Mouse (Mus musculus) stomach, postnatal 0 days (tissue): ENCODE data around the gene Tnk1. TPM values are rescaled to one million over a fixed set of nuclear protein-coding genes. Genes with fewer than 3 reads are reported as not detected.

Source experiments
- ATAC-seq: fragments of 200-750 bp; cut with Nextera tagmentation; 2 replicates; pipeline ENCODE4 v1.8.0; 2017; ENCODE audit not compliant: low FRiP score, low TSS enrichment
- DNase-seq: peaks from one replicate; pipeline ENCODE4 v3.0.0-alpha.2; 2016; ENCODE audit warnings: low spot score
- H3K27ac ChIP-seq: fragments of 300-500 bp; sonication (generic); replicated peaks from 2 replicates; pipeline ENCODE4 v1.5.1; 2014; ENCODE audit warnings: mild to moderate bottlenecking, control low read depth
- H3K27me3 ChIP-seq: fragments of 300-500 bp; sonication (generic); 2 replicates; pipeline ENCODE4 v1.6.1; 2014; ENCODE audit warnings: low read length; ENCODE audit not compliant: control insufficient read depth, insufficient read depth
- H3K36me3 ChIP-seq: fragments of 300-500 bp; sonication (generic); 2 replicates; pipeline ENCODE4 v1.6.1; 2014; ENCODE audit warnings: low read length, mixed read lengths; ENCODE audit not compliant: control insufficient read depth, insufficient read depth
- H3K4me1 ChIP-seq: fragments of 300-500 bp; sonication (generic); replicated peaks from 2 replicates; pipeline ENCODE4 v1.6.1; 2014; ENCODE audit warnings: antibody characterized with exemption; ENCODE audit not compliant: control insufficient read depth, insufficient read depth
- H3K4me2 ChIP-seq: fragments of 300-500 bp; sonication (generic); replicated peaks from 2 replicates; pipeline ENCODE4 v1.6.1; 2014; ENCODE audit warnings: low read depth, mild to moderate bottlenecking, control low read depth, moderate library complexity
- H3K4me3 ChIP-seq: fragments of 300-500 bp; sonication (generic); 2 replicates; pipeline ENCODE4 v1.5.1; 2014; ENCODE audit warnings: low read depth, low read length, control low read depth
- H3K9ac ChIP-seq: fragments of 300-500 bp; sonication (generic); 2 replicates; pipeline ENCODE4 v1.6.1; 2014; ENCODE audit warnings: mild to moderate bottlenecking, low read length, control low read depth, mixed read lengths
- H3K9me3 ChIP-seq: fragments of 300-500 bp; sonication (generic); 2 replicates; pipeline ENCODE4 v1.6.1; 2016; ENCODE audit warnings: low read length; ENCODE audit not compliant: control insufficient read depth
- CTCF ChIP-seq: IDR thresholded peaks from 2 replicates; pipeline ENCODE4 v1.5.1; 2016; ENCODE audit warnings: antibody characterized with exemption, low read depth, mild to moderate bottlenecking, moderate library complexity
- EP300 ChIP-seq: optimal IDR thresholded peaks from 2 replicates; pipeline ENCODE3; 2016; ENCODE audit warnings: antibody characterized with exemption
- WGBS: fragments of 180-500 bp; shearing (Covaris S2); extraction: QIAGEN DNeasy Blood & Tissue Kit; methylation state at CpG from one replicate; pipeline ENCODE4 v1.1.7; 2014; 5-methylcytosine and 5-hydroxymethylcytosine counted together
- polyA plus RNA-seq: library from polyadenylated mRNA; unstranded; fragments of >200 nt; fragmentation: Nextera tagmentation; extraction: Ambion mirVana; gene quantifications from 2 replicates; pipeline ENCODE4 v1.2.1, GENCODE M21; 2015

The Tnk1 gene
- polyA plus RNA-seq, 1 experiment from 2014 or later, result 12.3 TPM

DNA sequence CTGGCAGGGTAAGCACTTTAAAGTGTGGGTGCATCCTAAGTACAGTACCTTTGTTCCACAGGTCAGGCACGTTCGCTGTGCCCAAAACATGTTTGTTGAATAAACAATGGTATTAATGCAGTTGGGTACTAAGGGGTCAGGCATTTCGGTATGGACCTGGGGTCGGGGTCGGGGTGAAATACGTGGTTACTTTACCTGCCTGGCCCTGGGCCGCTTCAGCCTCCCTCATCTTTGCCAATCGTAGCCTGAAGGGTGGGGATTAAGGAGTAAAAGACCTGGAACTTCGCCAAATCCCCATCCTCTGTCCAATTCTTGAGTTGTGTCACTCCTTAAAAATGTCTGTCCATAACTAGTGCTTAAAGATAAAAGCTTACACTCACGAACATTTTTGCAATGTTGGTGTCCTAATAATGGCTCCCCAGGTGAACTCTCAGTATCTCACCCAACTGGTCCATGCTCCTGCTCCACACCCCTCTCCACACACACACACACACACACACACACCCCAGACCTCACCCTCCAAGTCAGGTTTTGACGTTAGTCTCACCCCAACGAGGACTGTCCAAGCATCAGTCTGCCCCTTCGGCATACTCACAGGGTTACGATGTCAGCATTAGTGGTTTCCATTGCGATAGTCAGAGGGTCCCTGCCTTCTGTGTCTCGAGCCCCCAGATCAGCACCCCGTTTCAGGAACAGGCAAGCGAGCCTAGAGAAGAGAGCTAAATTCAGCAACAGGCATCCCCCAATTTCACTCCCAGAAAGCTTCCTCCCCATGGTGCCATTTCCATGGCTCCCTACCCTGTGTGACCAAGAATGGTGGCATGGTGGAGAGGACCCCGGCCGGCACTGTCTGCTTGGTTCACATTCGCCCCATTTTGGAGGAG, 23.5 kb upstream of the Tnk1 start:
- Histone ChIP-seq H3K9me3 (no peaks in the 10 kb centered on the region), H3K4me2 (peak overlapping the region; percentile 77), H3K27ac (peak overlapping the region; percentile 93), H3K27me3 (no peaks in the 10 kb centered on the region), H3K36me3 (no peaks in the 10 kb centered on the region), H3K9ac (peak overlapping the region; percentile 65), H3K4me3 (peak overlapping the region; percentile 57), H3K4me1 (peaks cover 11% of the 10 kb centered on the region)
- DNase-seq (no peak), ATAC-seq (no peak)
- WGBS, result 54% methylated on average over 21 of the region's 21 CpGs
- TF ChIP-seq EP300 (no peak), CTCF (no peak)

DNA sequence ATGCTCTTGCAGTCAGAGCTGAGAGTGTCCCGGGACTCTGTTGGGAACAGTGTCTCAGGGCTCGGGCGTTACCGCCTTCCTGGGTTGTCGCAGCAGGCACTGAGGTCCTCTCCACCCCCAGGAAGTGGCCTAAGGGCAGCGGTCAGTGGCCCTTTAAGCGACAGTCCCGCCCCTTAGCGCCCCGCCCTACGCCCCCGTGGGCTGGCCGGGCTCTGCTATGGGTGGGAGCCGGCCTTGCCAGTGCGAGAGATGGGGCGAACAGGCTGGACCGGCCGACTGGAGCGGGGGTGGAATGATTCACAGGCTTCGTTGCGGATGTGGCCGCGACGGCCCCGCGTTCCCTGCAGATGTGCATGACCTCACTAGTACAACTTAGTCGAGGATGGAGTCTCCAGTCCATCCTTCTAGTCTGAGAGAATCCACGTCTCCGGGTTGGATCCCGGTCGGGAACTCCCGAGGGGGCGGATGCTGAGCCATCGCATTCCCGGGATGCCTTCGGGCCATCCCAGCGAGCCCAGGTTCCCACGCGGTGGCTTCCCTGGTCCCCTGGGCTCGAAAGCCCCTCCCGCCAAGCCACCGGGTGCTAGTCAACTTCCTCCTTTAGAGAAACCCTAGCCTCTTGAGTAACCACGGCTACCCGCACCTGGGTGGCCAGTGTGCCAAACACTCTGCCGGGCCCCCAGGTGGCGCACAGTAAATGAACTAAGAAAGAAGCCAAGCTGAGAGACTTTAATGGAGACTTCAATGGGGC, 22.5 kb upstream of the Tnk1 start, which contains the start of gene Kctd11:
Gene Kctd11, minus strand, starts transcription at position 554 of the 751 bp plus-strand sequence.
- peaks cover 11% of the 10 kb centered on the region for H3K4me1 ChIP-seq
- TF ChIP-seq EP300, result peak; percentile 94
- TF ChIP-seq CTCF, result peak; percentile 65
- ATAC-seq, result peak; percentile 85
- no peaks in the 10 kb centered on the region for H3K9me3 ChIP-seq
- H3K9ac ChIP-seq, result peak within 1 kb of the TSS; percentile 65
- H3K27ac ChIP-seq, result peak within 1 kb of the TSS; percentile 93
- H3K36me3 ChIP-seq, result no peaks in the 10 kb centered on the region
- peak within 1 kb of the TSS; percentile 57 for H3K4me3 ChIP-seq
- H3K4me2 ChIP-seq, result peak within 1 kb of the TSS; percentile 77
- DNase-seq, result peak; percentile 91
- H3K27me3 ChIP-seq, result no peaks in the 10 kb centered on the region
- WGBS, result 0% methylated on average over 46 of the region's 46 CpGs

GRCm38 (mm10) chr11:69880506-69880852, 21.9 kb upstream of the Tnk1 start:
- peak; percentile 82 for DNase-seq

GRCm38 (mm10) chr11:69879711-69880110, 21.2 kb upstream of the Tnk1 start:
- Histone ChIP-seq H3K4me3 (peak overlapping the region; percentile 57), H3K27ac (peak overlapping the region; percentile 93), H3K27me3 (no peaks in the 10 kb centered on the region), H3K4me1 (peaks cover 11% of the 10 kb centered on the region), H3K9me3 (no peaks in the 10 kb centered on the region), H3K4me2 (peak overlapping the region; percentile 77), H3K36me3 (no peaks in the 10 kb centered on the region), H3K9ac (peak overlapping the region; percentile 65)
- DNase-seq (no peak), ATAC-seq (no peak)
- TF ChIP-seq CTCF, result no peak
- 51% methylated on average over 15 of the region's 15 CpGs for WGBS

More at GRCm38 (mm10) chr11:69880506-69880852, 21.9 kb upstream of the Tnk1 start:
- peaks cover 11% of the 10 kb centered on the region for H3K4me1 ChIP-seq
- H3K27me3 ChIP-seq, result no peaks in the 10 kb centered on the region
- TF ChIP-seq CTCF (peak; percentile 90), EP300 (no peak)
- H3K9ac ChIP-seq, result peak overlapping the region; percentile 65
- peak; percentile 30; the same call in 1 of the 2 replicates for ATAC-seq
- H3K9me3 ChIP-seq, result no peaks in the 10 kb centered on the region
- peak overlapping the region; percentile 57 for H3K4me3 ChIP-seq
- peak overlapping the region; percentile 93 for H3K27ac ChIP-seq
- H3K4me2 ChIP-seq, result peak overlapping the region; percentile 77
- WGBS, result under 1% methylated on average over 18 of the region's 18 CpGs
- no peaks in the 10 kb centered on the region for H3K36me3 ChIP-seq

GRCm38 (mm10) chr11:69878952-69879351, 20.4 kb upstream of the Tnk1 start:
- no peak for DNase-seq
- TF ChIP-seq CTCF (no peak), EP300 (no peak)
- no peak for ATAC-seq
- Histone ChIP-seq H3K9ac (peak overlapping the region; percentile 65), H3K4me1 (peaks cover 11% of the 10 kb centered on the region), H3K4me3 (peak overlapping the region; percentile 57), H3K4me2 (peak overlapping the region; percentile 77), H3K36me3 (no peaks in the 10 kb centered on the region), H3K27me3 (no peaks in the 10 kb centered on the region), H3K27ac (peak overlapping the region; percentile 93), H3K9me3 (no peaks in the 10 kb centered on the region)
- WGBS, result 84% methylated on average over 6 of the region's 6 CpGs
